Mouse (Mus musculus): Measurements from ENCODE around the gene Ankrd10. TPM values are rescaled to one million over a fixed set of nuclear protein-coding genes. Genes with fewer than 3 reads are reported as not detected.

Ankrd10 gene
- 136 and 181 TPM in 2 replicates for polyA plus RNA-seq (2012; rRNA removed)

GRCm38 (mm10) chr8:11635611-11636081 is at the start of gene Ankrd10:
Gene Ankrd10, minus strand, starts transcription at chr8:11635757.

Other genes with a start within 250 kb of the Ankrd10 start
- 0.86 and 1.2 TPM in 2 replicates for gene Rab20, start 157.0 kb downstream of the Ankrd10 start, polyA plus RNA-seq (2012; rRNA removed)
- 73.4 and 99.8 TPM in 2 replicates for gene Naxd, start 138.3 kb downstream of the Ankrd10 start, polyA plus RNA-seq (2012; rRNA removed)
- 32.9 and 37.7 TPM in 2 replicates for gene Cars2, start 85.0 kb downstream of the Ankrd10 start, polyA plus RNA-seq (2012; rRNA removed)
- gene Ing1, start 80.2 kb downstream of the Ankrd10 start, polyA plus RNA-seq (2012; rRNA removed) = 87.3 and 149 TPM in 2 replicates
- not detected in 2 replicates for gene 1700016D06Rik, start 65.3 kb upstream of the Ankrd10 start, polyA plus RNA-seq (2012; rRNA removed)
- gene Arhgef7, start 92.0 kb upstream of the Ankrd10 start, polyA plus RNA-seq (2012; rRNA removed) = 45.3 and 62.9 TPM in 2 replicates
- not detected in 2 replicates for gene Tex29, start 204.7 kb upstream of the Ankrd10 start, polyA plus RNA-seq (2012; rRNA removed)